ENCODE assay signal across 8 mouse cellular contexts in genomic region chr11:117828149-117828887, GRCm38 (mm10). TPM values are rescaled to one million over a fixed set of nuclear protein-coding genes. Genes with fewer than 3 reads are reported as not detected.
A peak's percentile ranks its signal among the peaks of the same experiment; 100 is the strongest.
DNase-seq lines count a peak whose midpoint lies in the region; ATAC-seq and TF ChIP-seq lines count a peak whose summit lies in the region.

No protein-coding gene starts in this region.

- peaks cover 11 to 51% of the 10 kb centered on the region in 2 experiments for H3K4me1 ChIP-seq in CH12.LX (ENCODE audit: control insufficient read depth in 1 of 2, insufficient read depth in 2 of 2)
- peaks cover 50% of the 10 kb centered on the region for H3K4me1 ChIP-seq in small intestine, adult 2 months (ENCODE audit: control insufficient read depth, insufficient read depth, insufficient read length, low read length)

- peak; percentile 7 for ATAC-seq in granulocyte monocyte progenitor cell, adult 5-6 weeks (replicated peaks; ENCODE audit: poor library complexity, severe bottlenecking)

- in situ Hi-C loops in CH12.LX (cut with MboI; ENCODE audit: low pct_ligation_motif_present, low pct_unique_long_range_greater_than_20kb, low sequenced_read_pairs): loop anchor here (5.0 to 10.0 kb wide), 3 partner anchors 36 to 354 kb away; no protein-coding TSS in a partner anchor

- DNase-seq in gastrocnemius, adult 2 months: peak; percentile 29
- DNase-seq in gastrocnemius, postnatal 25 days: no peak
- DNase-seq in CH12.LX (ENCODE audit: extremely low read depth): peak; percentile 95
- DNase-seq in kidney, postnatal 4 days: peak; percentile 60 to 76
- DNase-seq in right cerebral cortex, adult 2 months (ENCODE audit: low spot score in 2 of 2): no peak
- no peak for DNase-seq in cerebellum, postnatal 36 days

- H3K4me3 ChIP-seq in gastrocnemius, adult 2 months: no peak overlapping the region
- H3K4me3 ChIP-seq in CH12.LX (replicated peaks in 1 of 3; ENCODE audit: low read depth in 2 of 3, low read length in 2 of 3, poor library complexity in 1 of 3): peak overlapping the region; percentile 64 to 77 (median 65)
- peak overlapping the region; percentile 38 for H3K4me3 ChIP-seq in small intestine, adult 2 months (ENCODE audit: low read depth, low read length)

- peaks cover 4 to 18% of the 10 kb centered on the region in 2 experiments for H3K36me3 ChIP-seq in CH12.LX (replicated peaks in 1 of 2; ENCODE audit: control insufficient read depth in 1 of 2, insufficient read depth in 1 of 2, low read length in 1 of 2)
- H3K36me3 ChIP-seq in small intestine, adult 2 months (ENCODE audit: control insufficient read depth, insufficient read depth, low read length): no peaks in the 10 kb centered on the region

- no peak for TF ChIP-seq RAD21 in CH12.LX (IDR thresholded peaks at IDR 0.05; ENCODE audit: low read depth, low read length)

- TF ChIP-seq CTCF in gastrocnemius, adult 2 months (IDR thresholded peaks at IDR 0.05): no peak
- no peak for TF ChIP-seq CTCF in CH12.LX (conservative IDR thresholded peaks at IDR 0.05 in 1 of 2, IDR thresholded peaks at IDR 0.05 in 1 of 2; ENCODE audit: low read depth in 2 of 2, low read length in 2 of 2)
- no peak for TF ChIP-seq CTCF in small intestine, adult 2 months (IDR thresholded peaks at IDR 0.05; ENCODE audit: extremely low read depth, insufficient read length, insufficient replicate concordance, low read depth, low read length)

- H3K27ac ChIP-seq in gastrocnemius, adult 2 months: peak overlapping the region; percentile 61
- peak overlapping the region; percentile 94 for H3K27ac ChIP-seq in CH12.LX (ENCODE audit: insufficient read depth, low read depth)
- H3K27ac ChIP-seq in small intestine, adult 2 months (ENCODE audit: insufficient read depth, low read depth, low read length): peak overlapping the region; percentile 97

- dilution Hi-C loops in CH12.LX (cut with MboI; ENCODE audit: extremely low pct_ligation_motif_present, extremely low pct_unique_long_range_greater_than_20kb, low sequenced_read_pairs): no loop called here

- H3K9ac ChIP-seq in CH12.LX (ENCODE audit: insufficient read depth, low read depth): peak overlapping the region; percentile 85

- intact Hi-C loops in gastrocnemius, adult 2 months (cut with DNase I): no loop called here

- TF ChIP-seq POLR2A in CH12.LX (IDR thresholded peaks at IDR 0.05; ENCODE audit: low read depth, low read length): peak; percentile 80
- TF ChIP-seq POLR2A in small intestine, adult 2 months (IDR thresholded peaks at IDR 0.05; ENCODE audit: low read depth, low read length): no peak

- H3K27me3 ChIP-seq in CH12.LX (replicated peaks): no peaks in the 10 kb centered on the region
- H3K27me3 ChIP-seq in small intestine, adult 2 months (ENCODE audit: control insufficient read depth, insufficient read depth, low read length): no peaks in the 10 kb centered on the region

- H3K4me2 ChIP-seq in CH12.LX (ENCODE audit: insufficient read depth, low read depth, poor library complexity, severe bottlenecking): peak overlapping the region; percentile 89

- peaks cover 39% of the 10 kb centered on the region for H3K79me2 ChIP-seq in CH12.LX (replicated peaks; ENCODE audit: control insufficient read depth, extremely low read depth, insufficient read depth, poor library complexity, severe bottlenecking)

- H3K9me3 ChIP-seq in CH12.LX (replicated peaks; ENCODE audit: low read length): no peaks in the 10 kb centered on the region

- TF ChIP-seq EP300 in CH12.LX (IDR thresholded peaks at IDR 0.05; ENCODE audit: low read length): peak; percentile 91

- 12% methylated on average over 18 of the region's 18 CpGs for WGBS in small intestine, adult 2 months

TF ChIP-seq in CH12.LX, 34 proteins besides CTCF, POLR2A, EP300 and RAD21 (continues in another document):
- peak; percentile 56; the same call in 1 of the 2 replicates for TF ChIP-seq NELFE (IDR thresholded peaks at IDR 0.05; ENCODE audit: low read depth, low read length)
- peak; percentile 95 for TF ChIP-seq IRF4 (IDR thresholded peaks at IDR 0.05; ENCODE audit: low read depth, low read length)
- no peak for TF ChIP-seq SMC3 (IDR thresholded peaks at IDR 0.05; ENCODE audit: low read depth, low read length)
- TF ChIP-seq ZMIZ1 (IDR thresholded peaks at IDR 0.05; ENCODE audit: low read depth, low read length): peak; percentile 53; the same call in 1 of the 2 replicates
- TF ChIP-seq MAFK (IDR thresholded peaks at IDR 0.05; ENCODE audit: insufficient replicate concordance, low read length): peak; percentile 60; the same call in 1 of the 2 replicates
- peak; percentile 71 for TF ChIP-seq CHD2 (IDR thresholded peaks at IDR 0.05; ENCODE audit: low read length)
- TF ChIP-seq JUND (conservative IDR thresholded peaks at IDR 0.05; ENCODE audit: low read depth, low read length): peak; percentile 66; the same call in 1 of the 2 replicates
- TF ChIP-seq ZNF384 (IDR thresholded peaks at IDR 0.05; ENCODE audit: low read depth, low read length): peak; percentile 94
- peak; percentile 88 for TF ChIP-seq ETS1 (conservative IDR thresholded peaks at IDR 0.05; ENCODE audit: low read depth, low read length)
- 0 out of 2 replicates have a peak, but pooled peaks have one; percentile 46 for TF ChIP-seq UBTF (IDR thresholded peaks at IDR 0.05; ENCODE audit: low read depth, low read length)
- no peak for TF ChIP-seq ZKSCAN1 (IDR thresholded peaks at IDR 0.05; ENCODE audit: borderline replicate concordance, low read depth, low read length)
- peak; percentile 89 for TF ChIP-seq CHD1 (IDR thresholded peaks at IDR 0.05; ENCODE audit: low read depth, low read length)
- peak; percentile 75; the same call in 1 of the 2 replicates for TF ChIP-seq RCOR1 (conservative IDR thresholded peaks at IDR 0.05; ENCODE audit: low read depth, low read length)
- peak; percentile 55 for TF ChIP-seq MXI1 (IDR thresholded peaks at IDR 0.05; ENCODE audit: low read depth, low read length)
- peak; percentile 81 for TF ChIP-seq BHLHE40 (IDR thresholded peaks at IDR 0.05; ENCODE audit: low read depth, low read length)
- 0 out of 2 replicates have a peak, but pooled peaks have one; percentile 18 for TF ChIP-seq POLR2AphosphoS2 (IDR thresholded peaks at IDR 0.05; ENCODE audit: low read depth, low read length)
- no peak for TF ChIP-seq E2F4 (IDR thresholded peaks at IDR 0.05; ENCODE audit: insufficient replicate concordance, low read depth, low read length)
- peak; percentile 86 for TF ChIP-seq TBP (conservative IDR thresholded peaks at IDR 0.05; ENCODE audit: low read depth, low read length)
- no peak for TF ChIP-seq PAX5 (IDR thresholded peaks at IDR 0.05; ENCODE audit: low read length)
- no peak for TF ChIP-seq GABPA (IDR thresholded peaks at IDR 0.05; ENCODE audit: insufficient replicate concordance, low read depth, low read length)
- peak; percentile 56 for TF ChIP-seq MAX (IDR thresholded peaks at IDR 0.05; ENCODE audit: low read length)
- TF ChIP-seq TCF12 (IDR thresholded peaks at IDR 0.05; ENCODE audit: low read depth, low read length): peak; percentile 79

RNA-seq across cellular contexts. Expression of gene Tk1, which starts 2.4 kb away (rescaled TPM):
- 1 to 10 TPM; 2.5 to 2.8 TPM for total RNA-seq in gastrocnemius, adult 2 months (2021)
- 1 to 10 TPM; 2.8 to 4.3 TPM for total RNA-seq in gastrocnemius, postnatal 25 days (2021)
- total RNA-seq in CH12.LX (2012; rRNA removed): 235 and 236 TPM in 2 replicates
- 146 and 149 TPM in 2 replicates for total RNA-seq in CH12.LX (2014; rRNA removed)
- 158 and 179 TPM in 2 replicates for polyA plus RNA-seq in CH12.LX (2012; ENCODE audit: insufficient read length, low read depth)
- total RNA-seq in granulocyte monocyte progenitor cell, adult 5-6 weeks (2014; fragmentation: Nextera tagmentation): 198 and 208 TPM in 2 replicates
- 90.8 and 105 TPM in 2 replicates for total RNA-seq in granulocyte monocyte progenitor cell, adult 5-6 weeks (2017)
- polyA plus RNA-seq in small intestine, adult 2 months (2012; rRNA removed): 22.8 and 52.2 TPM in 2 replicates

RNA-seq across cellular contexts. Expression of gene Afmid, which starts 2.6 kb away (rescaled TPM):
- 1 to 10 TPM; 3.1 to 3.3 TPM for total RNA-seq in gastrocnemius, adult 2 months (2021)
- 1 to 10 TPM; 1.9 to 3.1 TPM for total RNA-seq in gastrocnemius, postnatal 25 days (2021)
- total RNA-seq in CH12.LX (2012; rRNA removed) (6.8 and 7.3 TPM in 2 replicates), CH12.LX (2014; rRNA removed) (5.0 and 5.7 TPM in 2 replicates)
- 7.1 and 7.5 TPM in 2 replicates for polyA plus RNA-seq in CH12.LX (2012; ENCODE audit: insufficient read length, low read depth)
- 7.5 and 9.0 TPM in 2 replicates for total RNA-seq in granulocyte monocyte progenitor cell, adult 5-6 weeks (2014; fragmentation: Nextera tagmentation)
- total RNA-seq in granulocyte monocyte progenitor cell, adult 5-6 weeks (2017): 1.4 and 1.9 TPM in 2 replicates
- polyA plus RNA-seq in small intestine, adult 2 months (2012; rRNA removed): 4.3 and 11.1 TPM in 2 replicates

RNA-seq across cellular contexts. Expression of gene Gm20708, which starts 18.9 kb away (rescaled TPM):
- total RNA-seq in gastrocnemius, adult 2 months (2021): 1 to 10 TPM in 1 of 2 experiments, under 1 TPM in 1; 0.86 to 1.6 TPM
- 1 to 10 TPM; 1.0 to 1.1 TPM for total RNA-seq in gastrocnemius, postnatal 25 days (2021)
- 0.59 and 1.0 TPM in 2 replicates for total RNA-seq in CH12.LX (2012; rRNA removed)
- total RNA-seq in CH12.LX (2014; rRNA removed): 0.50 TPM in 1 of 2 replicates, not detected in the other
- polyA plus RNA-seq in CH12.LX (2012; ENCODE audit: insufficient read length, low read depth): 0.80 and 1.6 TPM in 2 replicates
- 0.53 and 0.99 TPM in 2 replicates for total RNA-seq in granulocyte monocyte progenitor cell, adult 5-6 weeks (2014; fragmentation: Nextera tagmentation)
- 0.30 TPM in 1 of 2 replicates, not detected in the other for total RNA-seq in granulocyte monocyte progenitor cell, adult 5-6 weeks (2017)
- polyA plus RNA-seq in small intestine, adult 2 months (2012; rRNA removed): 0.06 TPM in 1 of 2 replicates, not detected in the other

RNA-seq across cellular contexts. Expression of gene Syngr2, which starts 18.9 kb away (rescaled TPM):
- 100 to 1,000 TPM; 169 to 173 TPM for total RNA-seq in gastrocnemius, adult 2 months (2021)
- total RNA-seq in gastrocnemius, postnatal 25 days (2021): 100 to 1,000 TPM; 143 to 146 TPM
- 362 and 409 TPM in 2 replicates for total RNA-seq in CH12.LX (2012; rRNA removed)
- 395 and 553 TPM in 2 replicates for total RNA-seq in CH12.LX (2014; rRNA removed)
- 513 and 654 TPM in 2 replicates for polyA plus RNA-seq in CH12.LX (2012; ENCODE audit: insufficient read length, low read depth)
- total RNA-seq in granulocyte monocyte progenitor cell, adult 5-6 weeks (2014; fragmentation: Nextera tagmentation): 225 and 281 TPM in 2 replicates
- 152 and 176 TPM in 2 replicates for total RNA-seq in granulocyte monocyte progenitor cell, adult 5-6 weeks (2017)
- 183 and 229 TPM in 2 replicates for polyA plus RNA-seq in small intestine, adult 2 months (2012; rRNA removed)

RNA-seq across cellular contexts. Expression of gene Birc5, which starts 20.7 kb away (rescaled TPM):
- not detected for total RNA-seq in gastrocnemius, adult 2 months (2021)
- total RNA-seq in gastrocnemius, postnatal 25 days (2021): under 1 TPM in 1 of 2 experiments, not detected in 1; 0.86 TPM
- total RNA-seq in CH12.LX (2012; rRNA removed): 193 and 237 TPM in 2 replicates
- total RNA-seq in CH12.LX (2014; rRNA removed): 242 and 270 TPM in 2 replicates
- 286 and 289 TPM in 2 replicates for polyA plus RNA-seq in CH12.LX (2012; ENCODE audit: insufficient read length, low read depth)
- 93.9 and 128 TPM in 2 replicates for total RNA-seq in granulocyte monocyte progenitor cell, adult 5-6 weeks (2014; fragmentation: Nextera tagmentation)
- total RNA-seq in granulocyte monocyte progenitor cell, adult 5-6 weeks (2017): 200 and 221 TPM in 2 replicates
- polyA plus RNA-seq in small intestine, adult 2 months (2012; rRNA removed): 4.3 and 9.5 TPM in 2 replicates

Comparison
In these comparisons a context has a peak if more than half of its experiments do, and no peak if none do; other contexts are left out.
1. DNase-seq: peak in gastrocnemius, adult 2 months (single experiment), CH12.LX (single experiment) and kidney, postnatal 4 days (2 of 2); none in gastrocnemius, postnatal 25 days (single experiment), right cerebral cortex, adult 2 months (0 of 2) and cerebellum, postnatal 36 days (0 of 2).
2. RNA of gene Tk1, which starts 2.4 kb away (total RNA-seq): 146 to 236 TPM in CH12.LX and 90.8 to 208 TPM in granulocyte monocyte progenitor cell, adult 5-6 weeks; 2.8 to 4.3 TPM in gastrocnemius, postnatal 25 days and 2.5 to 2.8 TPM in gastrocnemius, adult 2 months; every median in the first group is over 10 times any median in the second.
3. Peak in every context shown above with its lines, with median percentiles within 50 percentile points of each other: H3K27ac ChIP-seq.